Mouse (Mus musculus) monocyte, adult 59 days (primary cell): ENCODE results near the gene Pigb. TPM values are rescaled to one million over a fixed set of nuclear protein-coding genes. Genes with fewer than 3 reads are reported as not detected.

Source experiments
- total RNA-seq, 2 experiments: library from RNA; stranded (reverse); gene quantifications; one replicate each; pipeline ENCODE4 v1.2.4; 2023

The Pigb gene
- 10 to 100 TPM; 10.2 to 10.4 TPM for total RNA-seq

DNA sequence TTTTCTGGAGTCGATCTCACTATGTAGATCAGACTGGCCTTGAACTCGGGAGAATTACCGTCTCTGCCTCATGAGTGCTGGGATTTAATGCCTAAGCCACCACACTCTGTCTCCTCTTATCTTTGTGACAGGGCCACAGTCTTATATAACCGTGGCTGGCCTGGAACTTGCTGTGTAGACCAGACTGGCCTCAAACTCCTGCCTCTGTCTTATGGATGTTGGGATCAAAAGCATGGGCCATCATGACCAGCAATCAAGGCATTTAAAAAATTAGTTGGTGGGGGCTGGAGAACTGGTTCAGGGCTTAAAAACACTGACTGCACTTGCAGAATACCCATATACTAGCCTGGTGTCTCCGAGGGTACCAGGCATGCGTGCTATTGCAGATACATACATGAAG, at the start of gene Pigb:
Gene Pigb (minus strand): TSS at position 299 of the 400 bp plus-strand sequence.

DNA sequence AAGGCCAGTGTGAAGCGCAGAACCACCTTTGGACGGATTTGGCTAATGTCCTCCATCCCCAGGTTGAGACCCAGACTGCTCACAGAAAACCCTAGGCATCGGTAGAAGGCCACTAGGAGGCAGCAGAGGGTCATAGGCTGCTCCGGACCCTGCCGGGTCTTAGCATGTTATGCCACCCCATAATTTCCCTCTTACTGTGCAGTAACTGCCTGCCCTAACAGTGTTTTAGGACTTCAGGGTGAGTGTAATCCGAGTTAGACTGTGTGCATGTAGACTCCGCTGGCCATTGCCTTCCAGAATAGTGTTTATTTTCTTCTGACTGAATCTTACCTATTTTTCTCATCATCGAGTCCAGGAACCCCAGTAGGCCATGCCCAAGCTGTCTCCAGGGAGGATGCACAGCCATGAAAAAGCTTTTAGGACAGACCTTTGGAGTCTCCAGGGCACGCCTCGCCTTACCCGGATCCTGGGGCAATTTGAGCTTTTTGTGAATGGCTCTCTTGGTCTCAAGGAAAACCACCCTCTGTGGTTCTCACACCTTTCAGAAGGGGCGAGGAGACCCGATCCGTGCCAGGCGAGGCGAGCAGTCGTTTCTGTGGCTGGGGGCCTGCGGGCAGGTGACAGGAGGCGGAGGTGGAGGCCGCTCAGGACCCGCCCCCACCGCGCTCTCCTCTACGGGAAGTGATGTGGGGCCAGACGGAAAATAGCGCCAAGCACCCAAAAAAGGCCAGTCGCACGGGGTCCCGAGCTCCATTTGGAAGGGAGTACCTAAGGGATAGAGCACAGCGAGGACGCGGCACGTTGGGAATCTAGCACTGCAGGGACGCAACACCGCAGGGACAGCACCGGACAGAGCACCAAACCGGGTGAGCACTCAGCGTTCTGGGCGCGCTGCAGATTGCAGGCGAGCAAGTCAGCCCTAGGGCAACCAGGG, 4.2 kb upstream of the Pigb start, which contains the start of gene Rab27a:
Gene Rab27a (plus strand): TSS at position 709 of the 934 bp plus-strand sequence.

DNA sequence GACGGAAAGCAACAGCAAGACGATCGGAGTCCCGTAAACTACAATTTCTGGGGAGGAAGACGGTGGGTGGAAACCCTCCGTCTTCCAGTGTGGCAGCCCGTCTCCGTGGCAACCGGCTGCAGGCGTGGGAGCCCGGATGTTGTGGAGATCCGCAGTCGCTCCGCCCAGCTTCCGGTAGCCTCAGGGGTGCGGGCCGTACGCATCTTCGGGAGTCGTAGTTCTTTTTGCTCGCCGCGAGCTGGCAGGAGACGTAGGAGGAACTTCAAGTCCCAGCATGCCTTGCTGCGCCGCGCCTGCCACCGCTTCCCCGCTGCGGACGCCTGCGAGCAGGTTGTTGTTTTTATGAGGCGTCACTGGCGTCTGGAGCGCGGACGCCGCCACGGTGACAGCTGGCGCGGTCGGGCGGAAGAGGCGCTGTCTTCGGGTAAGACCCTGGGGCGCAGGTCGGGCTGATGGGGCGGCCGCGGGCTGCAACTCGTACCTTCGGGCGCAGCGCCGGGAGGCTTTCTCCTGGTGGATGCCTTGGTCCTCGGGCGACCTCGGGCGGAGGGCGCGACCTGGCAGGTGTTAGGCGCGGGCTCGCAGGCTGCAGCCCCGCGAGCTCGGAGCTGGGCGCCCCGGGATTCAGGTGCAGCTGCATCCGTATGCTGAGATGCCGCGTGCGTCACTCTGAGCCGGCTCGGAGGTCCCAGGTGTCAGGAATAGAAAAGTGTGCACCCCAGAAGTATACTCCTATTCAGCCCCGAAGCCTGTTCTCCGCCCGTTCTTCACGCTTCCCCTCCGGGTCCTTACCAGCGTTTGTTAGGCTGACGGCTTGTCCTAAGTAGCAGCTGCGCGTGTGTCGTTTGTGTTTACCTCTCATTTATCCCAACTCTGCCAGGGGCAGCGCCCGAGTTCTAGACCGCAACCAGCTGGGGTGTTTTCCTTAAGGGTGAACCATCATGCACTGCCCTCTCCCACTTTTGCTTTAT, 54.6 kb downstream of the Pigb start, which contains the start of the genes Ccpg1os and Ccpg1:
Gene Ccpg1os (minus strand): TSS at position 133 of the 971 bp plus-strand sequence.
Gene Ccpg1 (plus strand): TSS at position 180 of the 971 bp plus-strand sequence.

DNA sequence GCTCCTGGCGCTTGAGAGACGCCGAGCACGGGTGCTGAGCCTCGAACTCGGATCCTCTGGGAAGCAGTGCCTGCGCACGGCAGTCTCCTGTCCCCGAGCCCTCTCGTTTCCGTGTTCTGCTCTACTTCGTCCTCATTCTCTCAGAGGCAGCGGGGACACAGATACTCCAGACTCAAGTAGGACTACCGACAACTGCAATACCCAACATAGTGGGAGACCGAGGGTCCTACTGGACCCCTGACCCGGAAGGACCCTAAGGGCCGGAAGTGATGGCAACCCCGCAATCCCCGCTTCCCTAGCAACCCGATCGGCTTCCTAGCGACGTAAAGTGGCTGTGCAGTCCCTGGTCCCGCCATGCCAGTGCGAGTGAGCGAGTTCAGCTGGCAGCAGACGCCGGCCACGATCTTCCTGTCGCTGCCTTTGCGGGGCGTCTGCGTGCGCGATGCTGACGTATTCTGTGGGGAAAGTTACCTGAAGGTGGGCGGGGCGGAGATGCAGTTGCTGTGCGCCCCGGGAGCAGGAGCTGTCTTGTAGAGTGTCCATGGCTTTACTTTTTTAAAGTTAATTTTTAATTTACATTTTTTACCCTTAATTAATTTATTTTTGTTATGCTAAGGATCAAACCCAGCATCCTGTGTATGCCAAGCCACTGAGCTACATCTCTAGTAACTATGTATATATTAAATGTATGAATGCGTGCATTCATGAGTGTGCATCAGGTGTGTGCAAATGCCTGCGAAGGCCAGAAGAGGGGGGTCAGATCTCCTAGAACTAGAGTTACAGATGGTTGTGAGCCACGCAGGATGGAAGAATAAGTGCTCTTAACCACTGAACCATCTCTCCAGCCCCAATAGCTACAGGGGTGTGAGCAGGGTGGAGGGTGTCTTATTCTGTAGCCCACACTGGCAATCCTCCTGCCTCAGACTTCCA, 81.4 kb downstream of the Pigb start, which contains the start of the genes Dyx1c1 and Gm44503:
Gene Dyx1c1 (plus strand): TSS at position 265 of the 930 bp plus-strand sequence.
Gene Gm44503 (plus strand): TSS at position 332 of the 930 bp plus-strand sequence.

Other genes starting within 250 kb of the Pigb start
- gene Prtg, start 233.5 kb downstream of the Pigb start, total RNA-seq = not detected
- not detected for gene Pygo1, start 114.7 kb downstream of the Pigb start, total RNA-seq
- gene Dyx1c1, start 81.6 kb downstream of the Pigb start, total RNA-seq = not detected
- under 1 TPM; 0.12 to 0.37 TPM for gene Gm44503, start 81.5 kb downstream of the Pigb start, total RNA-seq
- 1 to 10 TPM; 2.0 to 2.7 TPM for gene Ccpg1os, start 55.0 kb downstream of the Pigb start, total RNA-seq
- gene Ccpg1, start 54.9 kb downstream of the Pigb start, total RNA-seq = 100 to 1,000 TPM; 115 to 119 TPM
- 10 to 100 TPM; 42.2 to 46.5 TPM for gene Rab27a, start 4.5 kb upstream of the Pigb start, total RNA-seq
- 1 to 10 TPM; 2.9 to 3.9 TPM for gene Khdc3, start 61.5 kb upstream of the Pigb start, total RNA-seq
- not detected for gene Gm20509, start 62.1 kb upstream of the Pigb start, total RNA-seq
- 10 to 100 TPM; 50.2 to 51.4 TPM for gene Rsl24d1, start 73.0 kb upstream of the Pigb start, total RNA-seq